Mouse (Mus musculus): Measurements from ENCODE around the gene Hist1h3e. TPM values are rescaled to one million over a fixed set of nuclear protein-coding genes. Genes with fewer than 3 reads are reported as not detected.
A peak's percentile ranks its signal among the peaks of the same experiment; 100 is the strongest.
"Not testable (repeated sequence)": the region's sequence is repeated elsewhere in the genome, so short reads cannot be mapped to it uniquely, and the experiment has no call there.

Hist1h3e gene
- polyA plus RNA-seq, 1 experiment from 2014 or later, result 5.6 TPM

DNA sequence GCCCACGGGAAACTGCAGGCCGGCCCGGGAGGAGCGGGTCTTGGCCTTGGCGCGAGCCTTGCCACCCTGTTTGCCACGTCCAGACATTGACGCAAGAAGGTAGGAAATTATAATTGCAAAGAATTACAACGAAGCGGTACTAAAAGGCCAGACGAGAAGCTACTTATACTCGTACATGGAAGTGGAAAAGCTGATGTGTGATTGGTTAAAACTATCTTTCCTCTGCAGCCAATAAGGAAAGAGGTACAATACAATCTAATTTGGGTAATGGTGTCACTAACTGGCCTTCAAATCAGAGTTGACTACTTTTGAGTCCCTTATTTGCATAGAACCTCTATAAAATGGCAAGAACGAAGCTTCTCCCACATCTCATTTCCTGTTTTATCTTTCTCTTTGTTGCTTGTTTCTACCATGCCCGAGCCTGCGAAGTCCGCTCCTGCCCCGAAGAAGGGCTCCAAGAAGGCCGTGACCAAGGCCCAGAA is 8.9 kb upstream of the Hist1h3e start, which contains the start of the genes Hist1h2ae and Hist1h2bg:
TSS of gene Hist1h2ae (minus strand) at position 199 of the 482 bp plus-strand sequence.
TSS of gene Hist1h2bg (plus strand) at position 375 of the 482 bp plus-strand sequence.
- Histone ChIP-seq H3K9me3 (replicated peaks) (no peaks in the 10 kb centered on the region), H3K4me1 (peaks cover 21% of the 10 kb centered on the region), H3K36me3 (no peaks in the 10 kb centered on the region), H3K4me3 (peak within 1 kb of the TSS; percentile 45), H3K27me3 (no peaks in the 10 kb centered on the region), H3K4me2 (replicated peaks) (peak within 1 kb of the TSS; percentile 81), H3K27ac (peak within 1 kb of the TSS; percentile 96), H3K9ac (peak within 1 kb of the TSS; percentile 71)
- ATAC-seq (ENCODE audit: low FRiP score), result peak; percentile 93
- WGBS, result 0% methylated on average over 18 of the region's 18 CpGs

DNA sequence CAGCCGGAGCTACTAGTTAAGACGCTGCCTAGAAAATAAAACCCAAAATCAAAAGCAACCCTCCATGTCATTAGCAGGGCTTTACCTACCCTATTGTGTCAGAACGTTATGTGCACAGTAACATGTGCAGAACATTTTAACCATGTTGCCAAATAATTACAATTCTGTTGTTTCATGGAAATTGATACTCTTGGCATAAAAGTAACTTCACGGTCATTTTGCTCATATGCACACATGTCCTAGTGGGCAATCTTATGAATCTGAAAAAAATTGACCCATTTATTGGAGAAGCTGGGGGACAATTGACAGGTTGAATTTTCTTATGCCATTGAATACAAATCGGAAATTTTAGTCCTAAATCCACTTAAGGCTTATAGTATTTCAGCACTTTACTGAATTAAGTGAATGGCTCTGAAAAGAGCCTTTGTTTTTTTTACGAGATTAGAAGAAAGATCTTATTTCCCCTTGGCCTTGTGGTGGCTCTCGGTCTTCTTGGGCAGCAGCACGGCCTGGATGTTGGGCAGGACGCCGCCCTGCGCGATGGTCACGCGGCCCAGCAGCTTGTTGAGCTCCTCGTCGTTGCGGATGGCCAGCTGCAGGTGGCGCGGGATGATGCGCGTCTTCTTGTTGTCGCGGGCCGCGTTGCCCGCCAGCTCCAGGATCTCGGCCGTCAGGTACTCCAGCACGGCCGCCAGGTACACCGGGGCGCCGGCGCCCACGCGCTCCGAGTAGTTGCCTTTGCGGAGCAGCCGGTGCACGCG is 8.3 kb upstream of the Hist1h3e start:
- not testable (repeated sequence) for H3K9me3 ChIP-seq (replicated peaks); H3K36me3 ChIP-seq; H3K27me3 ChIP-seq
- Histone ChIP-seq H3K4me1 (peaks cover 19% of the 10 kb centered on the region), H3K4me2 (replicated peaks) (peak overlapping the region; percentile 81), H3K9ac (peak overlapping the region; percentile 47), H3K4me3 (peak overlapping the region; percentile 45), H3K27ac (peak overlapping the region; percentile 96)
- ATAC-seq (ENCODE audit: low FRiP score), result peak; percentile 7; the same call in 1 of the 2 replicates
- 2% methylated on average over 22 of the region's 41 CpGs for WGBS

- no peak overlapping the region for H3K4me2 ChIP-seq (replicated peaks)
- WGBS, result 99% methylated on average over 2 of the region's 2 CpGs
- no peak overlapping the region for H3K4me3 ChIP-seq
- no peaks in the 10 kb centered on the region for H3K4me1 ChIP-seq
- no peak overlapping the region for H3K27ac ChIP-seq
- ATAC-seq (ENCODE audit: low FRiP score), result no peak
- H3K36me3 ChIP-seq, result no peaks in the 10 kb centered on the region
- H3K9me3 ChIP-seq (replicated peaks), result no peaks in the 10 kb centered on the region
- no peaks in the 10 kb centered on the region for H3K27me3 ChIP-seq
- H3K9ac ChIP-seq, result no peak overlapping the region
Observed at GRCm38 (mm10) chr13:23564482-23564881, 2.3 kb upstream of the Hist1h3e start.

- Histone ChIP-seq H3K4me1 (no peaks in the 10 kb centered on the region), H3K27me3 (no peaks in the 10 kb centered on the region), H3K4me3 (peak overlapping the region; percentile 42), H3K27ac (peak overlapping the region; percentile 98), H3K9me3 (replicated peaks) (no peaks in the 10 kb centered on the region), H3K36me3 (no peaks in the 10 kb centered on the region), H3K4me2 (replicated peaks) (peak overlapping the region; percentile 85), H3K9ac (peak overlapping the region; percentile 53)
- WGBS, result 4% methylated on average over 18 of the region's 18 CpGs
- ATAC-seq (ENCODE audit: low FRiP score), result peak; percentile 46
Observed at GRCm38 (mm10) chr13:23562699-23563462, 712 bp upstream of the Hist1h3e start.

- not testable (repeated sequence) for H3K9me3 ChIP-seq (replicated peaks); ATAC-seq (ENCODE audit: low FRiP score); H3K4me1 ChIP-seq; H3K36me3 ChIP-seq; H3K27me3 ChIP-seq
- peak overlapping the region; percentile 85 for H3K4me2 ChIP-seq (replicated peaks)
- WGBS, result 0% methylated on average over 2 of the region's 5 CpGs
- H3K9ac ChIP-seq, result 0 out of 2 replicates have a peak overlapping the region, but pooled peaks have one; percentile 53
- peak overlapping the region; percentile 98 for H3K27ac ChIP-seq
- H3K4me3 ChIP-seq, result peak overlapping the region; percentile 42
Observed at GRCm38 (mm10) chr13:23561531-23561882, 662 bp downstream of the Hist1h3e start.

DNA sequence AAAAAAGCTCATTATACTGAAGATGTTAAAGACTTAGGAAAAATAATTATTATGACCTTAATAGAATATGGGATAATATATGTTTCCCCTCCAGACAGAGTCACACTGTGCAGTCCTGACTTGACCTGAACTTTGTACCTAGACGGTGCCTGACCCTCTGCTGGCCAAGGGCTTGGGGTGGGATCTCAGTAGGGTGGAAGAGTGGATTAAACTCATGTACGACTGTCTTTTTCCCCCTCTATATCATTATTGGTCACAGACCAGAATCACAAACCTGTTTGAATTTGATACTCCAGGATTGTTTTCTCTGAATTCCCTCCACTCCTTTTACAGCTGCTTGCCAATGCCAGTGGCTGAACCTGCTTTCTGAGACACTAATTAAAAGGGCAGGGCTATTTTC is 1.5 kb downstream of the Hist1h3e start:
- not testable (repeated sequence) for H3K36me3 ChIP-seq; ATAC-seq (ENCODE audit: low FRiP score); H3K4me2 ChIP-seq (replicated peaks); H3K4me3 ChIP-seq; H3K27ac ChIP-seq; H3K4me1 ChIP-seq; H3K27me3 ChIP-seq; H3K9ac ChIP-seq; H3K9me3 ChIP-seq (replicated peaks)
- 17% methylated on average over 2 of the region's 2 CpGs for WGBS

DNA sequence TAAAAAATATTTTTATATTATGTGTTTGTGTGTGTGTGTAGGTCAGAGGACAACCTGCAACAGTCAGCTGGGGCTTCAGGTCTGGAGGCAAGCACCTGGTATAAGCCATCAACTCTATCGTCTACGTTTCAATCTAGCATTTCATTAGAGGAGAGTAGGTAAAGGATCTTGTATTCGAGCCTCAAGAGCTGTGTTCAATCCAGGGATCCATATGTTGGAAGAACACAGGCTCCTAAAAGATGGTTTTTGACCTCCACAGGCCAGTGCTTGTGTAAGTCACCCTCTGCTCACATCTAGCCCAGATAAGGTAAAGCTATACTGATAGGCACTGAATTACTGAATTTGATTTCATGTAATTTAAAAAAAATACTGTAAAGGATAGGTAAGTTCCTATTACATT is 5.3 kb downstream of the Hist1h3e start:
- Histone ChIP-seq H3K9me3 (replicated peaks) (no peaks in the 10 kb centered on the region), H3K27me3 (no peaks in the 10 kb centered on the region), H3K4me3 (no peak overlapping the region), H3K4me2 (replicated peaks) (peak overlapping the region; percentile 98), H3K9ac (no peak overlapping the region), H3K36me3 (no peaks in the 10 kb centered on the region), H3K27ac (0 out of 2 replicates have a peak overlapping the region, but pooled peaks have one; percentile 35), H3K4me1 (peaks cover 11% of the 10 kb centered on the region)
- 75% methylated on average over 3 of the region's 3 CpGs for WGBS
- no peak for ATAC-seq (ENCODE audit: low FRiP score)

DNA sequence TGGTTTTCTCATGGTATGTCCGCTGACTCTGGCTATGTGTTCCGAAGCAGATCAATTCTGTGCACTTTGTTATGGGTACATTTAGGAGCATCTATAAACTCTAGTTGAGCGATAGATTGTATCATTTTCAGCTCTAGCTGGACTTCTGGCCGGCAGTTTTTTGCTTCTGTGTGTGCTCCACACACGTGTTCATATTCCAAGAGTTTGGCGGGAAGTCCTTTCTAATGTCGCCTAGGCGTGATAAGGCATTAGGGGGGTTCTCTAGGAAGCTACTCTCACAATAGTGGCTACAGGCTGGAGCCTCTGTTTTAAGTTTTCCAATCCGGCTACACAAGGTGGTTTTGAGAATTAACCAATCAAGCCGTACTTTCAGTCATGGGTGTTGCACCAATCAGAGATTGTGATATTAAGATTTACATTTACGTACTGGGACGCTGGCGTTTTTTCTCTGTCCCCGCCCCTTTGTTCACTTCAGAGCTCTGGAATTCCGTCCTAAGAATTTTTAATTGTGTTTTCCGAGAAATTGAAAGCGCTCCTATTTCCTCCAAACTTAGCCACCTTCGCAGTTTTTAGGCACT is 6.2 kb downstream of the Hist1h3e start:
- Histone ChIP-seq H3K27ac (peak overlapping the region; percentile 89), H3K9ac (peak overlapping the region; percentile 72), H3K36me3 (no peaks in the 10 kb centered on the region), H3K27me3 (no peaks in the 10 kb centered on the region), H3K9me3 (replicated peaks) (no peaks in the 10 kb centered on the region), H3K4me1 (peaks cover 13% of the 10 kb centered on the region), H3K4me2 (replicated peaks) (peak overlapping the region; percentile 98), H3K4me3 (peak overlapping the region; percentile 46)
- under 1% methylated on average over 18 of the region's 18 CpGs for WGBS
- peak; percentile 81 for ATAC-seq (ENCODE audit: low FRiP score)

GRCm38 (mm10) chr13:23554925-23555838 is 7.0 kb downstream of the Hist1h3e start:
- peaks cover 17% of the 10 kb centered on the region for H3K4me1 ChIP-seq
- peak overlapping the region; percentile 98 for H3K4me2 ChIP-seq (replicated peaks)
- no peaks in the 10 kb centered on the region for H3K36me3 ChIP-seq
- peak; percentile 89 for ATAC-seq (ENCODE audit: low FRiP score)
- H3K9me3 ChIP-seq (replicated peaks), result no peaks in the 10 kb centered on the region
- under 1% methylated on average over 54 of the region's 54 CpGs for WGBS
- H3K4me3 ChIP-seq, result peak overlapping the region; percentile 46
- H3K9ac ChIP-seq, result peak overlapping the region; percentile 72
- H3K27ac ChIP-seq, result peak overlapping the region; percentile 89
- H3K27me3 ChIP-seq, result no peaks in the 10 kb centered on the region

DNA sequence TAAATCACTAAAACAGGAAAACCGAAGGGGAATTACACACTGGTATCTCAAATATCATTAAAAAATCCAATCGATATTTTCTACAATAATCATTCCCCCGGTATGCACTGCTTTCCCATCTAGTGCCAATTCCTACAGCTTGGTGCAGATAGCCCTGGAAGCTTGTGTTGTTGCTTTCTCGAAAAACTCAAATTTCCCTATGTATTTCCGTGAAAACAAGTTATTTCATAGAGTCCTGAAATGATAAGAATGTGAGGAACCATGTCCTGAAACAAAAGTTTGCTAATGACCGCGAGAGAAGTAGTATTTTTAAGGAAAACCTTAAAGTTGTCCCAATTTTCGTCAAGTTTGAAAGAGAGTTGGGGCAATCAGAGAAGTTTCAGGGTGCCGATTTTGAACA is 7.8 kb downstream of the Hist1h3e start:
- peak overlapping the region; percentile 98 for H3K4me2 ChIP-seq (replicated peaks)
- H3K27me3 ChIP-seq, result no peaks in the 10 kb centered on the region
- H3K9ac ChIP-seq, result peak overlapping the region; percentile 72
- no peaks in the 10 kb centered on the region for H3K36me3 ChIP-seq
- H3K4me3 ChIP-seq, result peak overlapping the region; percentile 46
- peaks cover 17% of the 10 kb centered on the region for H3K4me1 ChIP-seq
- no peaks in the 10 kb centered on the region for H3K9me3 ChIP-seq (replicated peaks)
- no peak for ATAC-seq (ENCODE audit: low FRiP score)
- peak overlapping the region; percentile 89 for H3K27ac ChIP-seq
- WGBS, result 23% methylated on average over 9 of the region's 9 CpGs

GRCm38 (mm10) chr13:23552962-23553361 is 9.2 kb downstream of the Hist1h3e start, which contains the start of gene Hist1h1d:
Hist1h1d (plus strand) TSS chr13:23553262.
- peak within 1 kb of the TSS; percentile 89 for H3K27ac ChIP-seq
- no peaks in the 10 kb centered on the region for H3K27me3 ChIP-seq
- H3K9ac ChIP-seq, result no peak within 1 kb of the TSS
- peaks cover 17% of the 10 kb centered on the region for H3K4me1 ChIP-seq
- no peak for ATAC-seq (ENCODE audit: low FRiP score)
- H3K36me3 ChIP-seq, result no peaks in the 10 kb centered on the region
- H3K9me3 ChIP-seq (replicated peaks), result no peaks in the 10 kb centered on the region
- no peak within 1 kb of the TSS for H3K4me3 ChIP-seq
- H3K4me2 ChIP-seq (replicated peaks), result no peak within 1 kb of the TSS

Data from hindbrain, embryonic 12.5 days (tissue).